Mouse (Mus musculus) kidney, postnatal 4 days (tissue): ENCODE results near the gene Krtap4-1.

Source experiments
- DNase-seq, 2 experiments: peaks; one replicate each; pipeline ENCODE4 v3.0.0; 2021; ENCODE audit warnings: mixed read lengths in 2 of 2

Gene Krtap4-1

DNA sequence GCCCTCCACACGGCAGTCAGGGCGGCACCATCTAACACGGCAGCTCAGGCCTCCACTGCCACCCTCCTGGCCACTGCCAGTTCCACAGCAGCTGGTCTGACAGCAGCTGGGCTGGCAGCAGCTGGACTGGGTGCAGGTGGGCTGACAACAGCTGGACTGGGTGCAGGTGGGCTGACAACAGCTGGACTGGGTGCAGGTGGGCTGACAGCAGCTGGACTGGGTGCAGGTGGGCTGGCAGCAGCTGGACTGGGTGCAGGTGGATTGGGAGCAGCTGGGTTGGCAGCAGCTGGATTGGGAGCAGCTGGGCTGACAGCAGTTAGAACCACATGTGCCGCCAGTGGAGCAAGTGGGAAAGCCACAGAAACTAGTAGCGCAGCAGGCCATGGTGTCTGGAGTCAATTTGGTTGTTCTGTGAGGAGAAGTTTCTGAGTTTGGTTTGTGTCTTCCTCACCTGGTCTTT is 44.8 kb downstream of the Krtap4-1 start, which contains the start of gene Krtap1-4:
Krtap1-4 (minus strand) TSS at position 410 of the 460 bp plus-strand sequence.
- DNase-seq: no peak

- DNase-seq: no peak
Measured at GRCm38 (mm10) chr11:99581564-99581963, 46.5 kb downstream of the Krtap4-1 start.

GRCm38 (mm10) chr11:99581051-99581450 is 47.0 kb downstream of the Krtap4-1 start:
- DNase-seq: no peak

- DNase-seq: no peak
Measured at GRCm38 (mm10) chr11:99580636-99581035, 47.4 kb downstream of the Krtap4-1 start, which contains the start of gene Krtap1-5. Gene Krtap1-5, minus strand, starts transcription at chr11:99581016.
